Mouse (Mus musculus) adrenal gland, adult (tissue): ENCODE results near the gene Slamf7.
A peak's percentile ranks its signal among the peaks of the same experiment; 100 is the strongest.

ENCODE experiments used
- DNase-seq, 2 experiments: peaks; one replicate each; pipeline ENCODE4 v3.0.0; 2022 to 2023; ENCODE audit warnings: low spot score in 1 of 2; ENCODE audit not compliant: inconsistent age in 2 of 2

The Slamf7 gene

GRCm38 (mm10) chr1:171637101-171637500, 15.7 kb downstream of the Slamf7 start:
- DNase-seq = no peak

- DNase-seq = no peak
These were observed 17.1 kb downstream of the Slamf7 start for GRCm38 (mm10) chr1:171635696-171636095.

- no peak for DNase-seq
These were observed 21.4 kb downstream of the Slamf7 start for GRCm38 (mm10) chr1:171631447-171631846.

GRCm38 (mm10) chr1:171630912-171631311, 21.9 kb downstream of the Slamf7 start:
- no peak for DNase-seq

GRCm38 (mm10) chr1:171630041-171630440, 22.8 kb downstream of the Slamf7 start:
- DNase-seq = no peak

GRCm38 (mm10) chr1:171629168-171629567, 23.7 kb downstream of the Slamf7 start:
- no peak for DNase-seq

- DNase-seq = no peak
These were observed 25.0 kb downstream of the Slamf7 start for GRCm38 (mm10) chr1:171627801-171628200.

- no peak for DNase-seq
These were observed 32.7 kb downstream of the Slamf7 start for GRCm38 (mm10) chr1:171620091-171620490.

- no peak for DNase-seq
These were observed 33.2 kb downstream of the Slamf7 start for GRCm38 (mm10) chr1:171619645-171620044.

GRCm38 (mm10) chr1:171619001-171619400, 33.8 kb downstream of the Slamf7 start:
- peak; percentile 25 to 42 for DNase-seq

- DNase-seq = peak in 1 of 2 experiments; percentile 26
These were observed 35.8 kb downstream of the Slamf7 start for GRCm38 (mm10) chr1:171616881-171617515.

GRCm38 (mm10) chr1:171613962-171614361, 38.9 kb downstream of the Slamf7 start:
- peak in 1 of 2 experiments; percentile 69 for DNase-seq

- DNase-seq = no peak
These were observed 42.1 kb downstream of the Slamf7 start for GRCm38 (mm10) chr1:171610781-171611180.

GRCm38 (mm10) chr1:171610026-171610425, 42.8 kb downstream of the Slamf7 start:
- DNase-seq = no peak

GRCm38 (mm10) chr1:171607176-171607575, 45.7 kb downstream of the Slamf7 start, which contains the start of gene Ly9:
Gene Ly9, minus strand, starts transcription at chr1:171607410.
- DNase-seq = no peak

- no peak for DNase-seq
These were observed 46.2 kb downstream of the Slamf7 start for GRCm38 (mm10) chr1:171606656-171607055.

GRCm38 (mm10) chr1:171604686-171605085, 48.1 kb downstream of the Slamf7 start:
- DNase-seq = no peak

GRCm38 (mm10) chr1:171584584-171584983, 68.3 kb downstream of the Slamf7 start:
- DNase-seq = no peak
